Mouse (Mus musculus) liver, adult (tissue): ENCODE measurements around the gene Clint1.

Experiments
- GATA4 ChIP-seq: IDR thresholded peaks from 2 replicates; pipeline ENCODE4 v1.6.1; 2014; ENCODE audit warnings: mild to moderate bottlenecking, low read length; ENCODE audit not compliant: insufficient replicate concordance

The Clint1 gene

GRCm38 (mm10) chr11:45892861-45893360 lies 41.1 kb downstream of the Clint1 start:
- peak; percentile 56; the same call in 1 of the 2 replicates for TF ChIP-seq GATA4

GRCm38 (mm10) chr11:45897392-45897791 lies 45.5 kb downstream of the Clint1 start:
- TF ChIP-seq GATA4, result no peak

- TF ChIP-seq GATA4, result no peak
These were observed 48.6 kb downstream of the Clint1 start for GRCm38 (mm10) chr11:45900233-45901015.

GRCm38 (mm10) chr11:45906109-45906786 lies 54.4 kb downstream of the Clint1 start:
- TF ChIP-seq GATA4, result no peak

- TF ChIP-seq GATA4, result no peak
These were observed 55.5 kb downstream of the Clint1 start for GRCm38 (mm10) chr11:45907301-45907700.

GRCm38 (mm10) chr11:45908070-45908469 lies 56.2 kb downstream of the Clint1 start:
- no peak for TF ChIP-seq GATA4

- TF ChIP-seq GATA4, result no peak
These were observed 57.0 kb downstream of the Clint1 start for GRCm38 (mm10) chr11:45908894-45909293.

- no peak for TF ChIP-seq GATA4
These were observed 58.9 kb downstream of the Clint1 start for GRCm38 (mm10) chr11:45910701-45911100.

- no peak for TF ChIP-seq GATA4
These were observed 64.3 kb downstream of the Clint1 start for GRCm38 (mm10) chr11:45916196-45916595.

GRCm38 (mm10) chr11:45918018-45918417 lies 66.2 kb downstream of the Clint1 start:
- no peak for TF ChIP-seq GATA4

GRCm38 (mm10) chr11:45918836-45919235 lies 67.0 kb downstream of the Clint1 start:
- TF ChIP-seq GATA4, result no peak

- TF ChIP-seq GATA4, result no peak
These were observed 69.2 kb downstream of the Clint1 start for GRCm38 (mm10) chr11:45921026-45921425.

- TF ChIP-seq GATA4, result no peak
These were observed 69.6 kb downstream of the Clint1 start for GRCm38 (mm10) chr11:45921480-45921898.

- no peak for TF ChIP-seq GATA4
These were observed 73.6 kb downstream of the Clint1 start for GRCm38 (mm10) chr11:45925436-45925835.

- TF ChIP-seq GATA4, result no peak
These were observed 74.8 kb downstream of the Clint1 start for GRCm38 (mm10) chr11:45926640-45927082.

- TF ChIP-seq GATA4, result no peak
These were observed 75.6 kb downstream of the Clint1 start for GRCm38 (mm10) chr11:45927456-45927855.
